Mouse (Mus musculus) heart, adult 2 months (tissue): ENCODE data around the gene 9530003J23Rik. TPM values are rescaled to one million over a fixed set of nuclear protein-coding genes. Genes with fewer than 3 reads are reported as not detected.

Experiments used
- DNase-seq, 2 experiments: peaks; one replicate each; pipeline ENCODE4 v3.0.0; 2021
- H3K27ac ChIP-seq: fragments of 200-600 bp; 2 replicates; pipeline ENCODE4 v1.8.1; 2022
- H3K27me3 ChIP-seq: fragments of 200-500 bp; 2 replicates; pipeline ENCODE4 v1.6.1; 2012; ENCODE audit warnings: mild to moderate bottlenecking, low read length, inconsistent platforms, mixed read lengths; ENCODE audit not compliant: control insufficient read depth, insufficient read depth
- H3K36me3 ChIP-seq: fragments of 200-500 bp; 2 replicates; pipeline ENCODE4 v1.6.1; 2012; ENCODE audit warnings: low read length, inconsistent platforms; ENCODE audit not compliant: control insufficient read depth, insufficient read depth
- H3K4me1 ChIP-seq: fragments of 200-500 bp; 2 replicates; pipeline ENCODE4 v1.6.1; 2011; ENCODE audit warnings: low read length; ENCODE audit not compliant: control insufficient read depth, insufficient read depth
- H3K4me3 ChIP-seq: fragments of 200-600 bp; 2 replicates; pipeline ENCODE4 v1.8.1; 2022
- H3K79me2 ChIP-seq: fragments of 200-500 bp; replicated peaks from 2 replicates; pipeline ENCODE4 v1.6.1; 2012; ENCODE audit warnings: mild to moderate bottlenecking, inconsistent platforms, low read length, moderate library complexity, mixed read lengths; ENCODE audit not compliant: control insufficient read depth, insufficient read depth
- H3K9ac ChIP-seq: fragments of 200-500 bp; 2 replicates; pipeline ENCODE4 v1.6.1; 2012; ENCODE audit warnings: low read depth, mild to moderate bottlenecking, control low read depth, inconsistent platforms, low read length, mixed read lengths
- CTCF ChIP-seq: fragments of 200-600 bp; IDR thresholded peaks from 2 replicates; pipeline ENCODE4 v1.8.1; 2022; ENCODE audit warnings: antibody characterized with exemption, mild to moderate bottlenecking, moderate library complexity
- EP300 ChIP-seq: fragments of 200-500 bp; IDR thresholded peaks from 2 replicates; pipeline ENCODE4 v1.6.1; 2011; ENCODE audit warnings: low read depth, low read length, control low read depth; ENCODE audit not compliant: insufficient read depth
- POLR2A ChIP-seq: fragments of 200-500 bp; IDR thresholded peaks from 2 replicates; pipeline ENCODE4 v1.6.1; 2011; ENCODE audit warnings: mild to moderate bottlenecking, low read depth, low read length, control low read depth; ENCODE audit not compliant: insufficient read depth
- WGBS: fragments of 180-500 bp; shearing (Covaris S2); methylation state at CpG from one replicate; pipeline ENCODE4 v1.1.7; 2018; 5-methylcytosine and 5-hydroxymethylcytosine counted together
- intact Hi-C: fragments of 180-260 bp; cut with DNase I; formaldehyde crosslinking; loops from one replicate; pipeline ENCODE4 v1.15.1; 2025
- polyA plus RNA-seq: library from polyadenylated mRNA; depleted of rRNA; stranded (reverse); fragments of >200 nt; gene quantifications from 2 replicates; pipeline ENCODE4 v1.2.3, GENCODE M21; 2012
- total RNA-seq, 2 experiments: library from RNA; stranded (reverse); gene quantifications; 2 replicates each; pipeline ENCODE4 v1.2.3; 2021

Gene 9530003J23Rik
- total and polyA plus RNA-seq, 3 experiments = not detected

DNA sequence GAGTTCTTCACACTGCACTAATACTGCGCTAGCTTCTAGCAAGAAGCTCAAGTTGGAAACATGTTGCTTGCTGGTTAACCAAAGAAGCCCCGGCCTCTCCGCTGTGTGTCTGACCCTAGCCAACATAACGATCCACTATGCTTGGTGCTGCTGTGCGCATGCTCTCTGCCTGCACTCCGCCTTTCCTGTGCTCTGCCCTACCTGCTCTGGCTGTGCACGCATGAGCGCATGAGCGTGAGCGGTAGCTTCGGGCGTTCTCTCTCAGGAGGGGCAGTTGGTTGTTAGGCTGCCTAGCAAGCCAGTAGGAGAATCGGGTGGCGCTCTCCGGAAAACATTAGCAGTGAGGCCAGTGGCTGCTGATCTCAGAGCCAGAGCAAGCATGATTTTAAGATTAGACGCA is 8.7 kb downstream of the 9530003J23Rik start:
- intact Hi-C loops = no loop called here
- WGBS = 72% methylated on average over 16 of the region's 16 CpGs

DNA sequence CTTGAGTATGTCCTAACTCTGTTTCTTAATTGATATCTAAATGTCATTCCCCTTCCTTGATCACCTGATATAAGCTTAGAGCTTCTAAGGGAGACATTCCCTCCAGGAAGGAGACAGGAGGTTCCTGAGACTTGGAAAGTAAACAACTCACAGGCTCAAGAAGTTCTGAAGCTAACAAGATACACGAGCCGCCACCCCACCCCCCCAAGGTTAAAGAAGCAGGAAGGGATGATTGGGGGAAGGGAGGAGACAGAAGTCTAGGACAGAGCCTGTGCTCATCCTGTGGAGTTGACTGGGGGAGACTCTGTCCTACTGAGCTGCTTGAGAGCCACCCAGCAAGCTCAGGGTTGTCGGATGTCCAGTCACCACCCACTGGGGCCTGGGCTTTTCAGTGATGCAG is 12.5 kb downstream of the 9530003J23Rik start:
- Histone ChIP-seq H3K79me2 (0 out of 2 replicates have a peak, but pooled peaks cover 1% of the 10 kb centered on the region), H3K4me3 (no peak overlapping the region), H3K9ac (no peak overlapping the region), H3K4me1 (peaks cover 1% of the 10 kb centered on the region; the same call in 1 of the 2 replicates), H3K36me3 (no peaks in the 10 kb centered on the region), H3K27ac (no peak overlapping the region), H3K27me3 (0 out of 2 replicates have a peak, but pooled peaks cover 2% of the 10 kb centered on the region)
- no peak for TF ChIP-seq POLR2A
- TF ChIP-seq CTCF = no peak
- TF ChIP-seq EP300 = no peak
- intact Hi-C loops = no loop called here
- DNase-seq = no peak
- 69% methylated on average over 3 of the region's 3 CpGs for WGBS

More for the DNA sequence above, 8.7 kb downstream of the 9530003J23Rik start:
- Histone ChIP-seq H3K4me3 (no peak overlapping the region), H3K36me3 (no peaks in the 10 kb centered on the region), H3K27me3 (0 out of 2 replicates have a peak, but pooled peaks cover 3% of the 10 kb centered on the region), H3K9ac (no peak overlapping the region), H3K79me2 (no peaks in the 10 kb centered on the region), H3K4me1 (no peaks in the 10 kb centered on the region), H3K27ac (no peak overlapping the region)
- TF ChIP-seq EP300 (no peak), CTCF (no peak), POLR2A (no peak)
- DNase-seq = no peak

- Histone ChIP-seq H3K36me3 (no peaks in the 10 kb centered on the region), H3K27ac (no peak overlapping the region), H3K9ac (no peak overlapping the region), H3K79me2 (0 out of 2 replicates have a peak, but pooled peaks cover 1% of the 10 kb centered on the region), H3K4me1 (peaks cover 1% of the 10 kb centered on the region; the same call in 1 of the 2 replicates), H3K4me3 (no peak overlapping the region), H3K27me3 (0 out of 2 replicates have a peak, but pooled peaks cover 2% of the 10 kb centered on the region)
- TF ChIP-seq CTCF (peak; percentile 42), POLR2A (no peak), EP300 (no peak)
- intact Hi-C loops = no loop called here
- DNase-seq = no peak
- 52% methylated on average over 8 of the region's 8 CpGs for WGBS
Observed at GRCm38 (mm10) chr10:117225094-117225493, 13.4 kb downstream of the 9530003J23Rik start.

DNA sequence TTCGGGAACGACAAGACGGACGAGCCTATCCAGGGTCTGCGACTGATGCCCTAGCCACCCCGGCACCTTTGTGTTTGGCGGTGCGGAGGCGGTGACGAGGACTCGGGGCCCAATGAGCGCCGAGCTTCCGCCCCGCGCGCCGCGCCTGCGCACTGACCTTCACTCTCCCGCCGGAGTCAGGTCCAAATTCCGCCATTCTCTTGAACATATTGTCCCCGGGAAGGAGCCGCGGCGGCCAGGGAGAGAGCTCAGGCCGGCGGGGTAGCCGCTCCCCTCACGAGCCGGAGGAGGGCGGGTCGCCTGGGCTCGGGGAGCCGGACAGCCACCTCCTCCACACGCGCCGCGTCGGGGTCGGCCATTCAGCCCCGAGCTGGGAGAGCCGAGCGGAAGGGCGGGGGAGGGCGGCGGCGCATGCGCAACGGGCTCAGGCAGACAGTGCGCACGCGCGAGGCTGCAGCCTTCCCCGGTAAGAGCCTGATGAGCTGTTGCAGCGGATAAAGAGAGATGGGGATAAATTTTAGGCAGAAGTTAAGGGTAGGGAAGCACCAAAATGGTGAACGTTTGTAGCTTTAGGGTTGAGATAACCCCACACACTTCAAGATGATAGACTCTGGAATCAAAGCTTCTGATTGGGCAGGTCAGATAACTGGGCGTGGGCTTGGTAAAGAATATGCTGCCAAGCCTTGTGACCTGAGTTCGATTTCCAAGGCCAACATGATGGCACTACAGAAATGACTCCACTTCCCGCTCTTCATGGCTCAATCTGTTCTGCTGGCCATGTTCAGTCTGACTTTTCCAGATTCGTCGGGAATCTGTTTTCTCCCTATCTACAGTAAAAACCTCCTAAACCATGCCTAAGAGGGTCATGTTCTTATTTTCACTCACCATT is 14.2 kb downstream of the 9530003J23Rik start, which contains the start of gene Yeats4:
TSS of gene Yeats4 (minus strand) at position 406 of the 889 bp plus-strand sequence.
- peak within 1 kb of the TSS; percentile 76 for H3K9ac ChIP-seq
- intact Hi-C loops = loop anchor here (5.0 kb wide), 3 partner anchors 77 to 162 kb away; partner anchors contain the start of genes Cct2 and Frs2

GRCm38 (mm10) chr10:117223758-117224101 is 14.8 kb downstream of the 9530003J23Rik start:
- DNase-seq = no peak
- Histone ChIP-seq H3K9ac (peak overlapping the region; percentile 50), H3K4me3 (peak overlapping the region; percentile 85), H3K79me2 (0 out of 2 replicates have a peak, but pooled peaks cover 1% of the 10 kb centered on the region), H3K36me3 (no peaks in the 10 kb centered on the region), H3K27ac (peak overlapping the region; percentile 98), H3K4me1 (peaks cover 1% of the 10 kb centered on the region; the same call in 1 of the 2 replicates), H3K27me3 (no peaks in the 10 kb centered on the region)
- 3% methylated on average over 9 of the region's 9 CpGs for WGBS
- intact Hi-C loops = loop anchor here (5.0 kb wide), 3 partner anchors 76 to 161 kb away; partner anchors contain the start of genes Cct2 and Frs2
- TF ChIP-seq POLR2A (no peak), CTCF (no peak), EP300 (no peak)

More for the DNA sequence above, 14.2 kb downstream of the 9530003J23Rik start, which contains the start of gene Yeats4:
- Histone ChIP-seq H3K27me3 (no peaks in the 10 kb centered on the region), H3K79me2 (0 out of 2 replicates have a peak, but pooled peaks cover 1% of the 10 kb centered on the region), H3K27ac (peak within 1 kb of the TSS; percentile 98), H3K4me1 (peaks cover 1% of the 10 kb centered on the region; the same call in 1 of the 2 replicates), H3K36me3 (no peaks in the 10 kb centered on the region), H3K4me3 (peak within 1 kb of the TSS; percentile 85)
- peak; percentile 98 for DNase-seq
- under 1% methylated on average over 63 of the region's 63 CpGs for WGBS
- 0 out of 2 replicates have a peak, but pooled peaks have one; percentile 15 for TF ChIP-seq EP300
- peak; percentile 88 for TF ChIP-seq POLR2A
- TF ChIP-seq CTCF = no peak
